Mouse (Mus musculus): ENCODE results near the gene Hlx. TPM values are rescaled to one million over a fixed set of nuclear protein-coding genes. Genes with fewer than 3 reads are reported as not detected.

Hlx gene
- 9.5 and 13.8 TPM in 2 replicates for polyA plus RNA-seq (2015; fragmentation: Nextera tagmentation; extraction: Ambion mirVana)

DNA sequence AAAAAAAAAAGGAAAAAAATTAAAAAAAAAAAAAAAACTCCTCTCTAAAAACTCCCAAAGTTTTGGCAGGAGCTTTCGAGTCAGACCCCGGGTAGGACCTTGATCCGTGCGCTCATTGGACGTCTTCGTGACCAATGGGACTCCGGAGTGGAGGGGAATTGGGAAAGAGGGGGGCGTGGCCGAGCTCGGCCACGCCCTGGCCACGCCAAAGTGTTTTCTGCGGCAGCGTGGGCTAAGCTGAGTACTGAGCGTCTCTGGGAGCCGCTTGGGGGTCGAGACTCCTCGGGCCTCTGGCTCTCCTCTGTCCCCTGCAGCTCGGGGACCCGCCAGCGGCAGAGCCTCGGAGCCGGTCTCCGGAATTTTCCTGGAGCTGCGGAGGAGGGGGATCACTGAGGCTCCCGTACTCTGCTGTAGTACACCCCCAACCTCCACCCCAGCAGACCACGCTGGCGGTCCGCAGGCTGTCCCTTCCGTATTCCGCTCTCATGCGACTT lies at the start of gene Hlx:
Gene Hlx (minus strand): TSS at position 64 of the 494 bp plus-strand sequence.
- no peaks in the 10 kb centered on the region for H3K36me3 ChIP-seq (ENCODE audit: control insufficient read depth, insufficient read depth)
- H3K9me3 ChIP-seq (replicated peaks; ENCODE audit: control insufficient read depth, low read length) = no peaks in the 10 kb centered on the region
- peak within 1 kb of the TSS; percentile 79 for H3K27ac ChIP-seq (ENCODE audit: low read length)
- peak within 1 kb of the TSS; percentile 63 for H3K4me3 ChIP-seq (ENCODE audit: low read length)
- H3K27me3 ChIP-seq (ENCODE audit: control insufficient read depth, insufficient read depth, low read length) = peaks cover 54% of the 10 kb centered on the region
- ATAC-seq (replicated peaks; ENCODE audit: extremely low read depth, insufficient read depth, low FRiP score) = peak; percentile 88
- peak within 1 kb of the TSS; percentile 79 for H3K4me2 ChIP-seq (ENCODE audit: low read depth, low read length)
- peak within 1 kb of the TSS; percentile 71 for H3K9ac ChIP-seq (ENCODE audit: low read length)
- WGBS = under 1% methylated on average over 32 of the region's 32 CpGs
- peaks cover 8% of the 10 kb centered on the region for H3K4me1 ChIP-seq (ENCODE audit: control insufficient read depth, insufficient read depth, low read length)

- Histone ChIP-seq H3K4me3 (ENCODE audit: low read length) (no peak overlapping the region), H3K9ac (ENCODE audit: low read length) (no peak overlapping the region), H3K4me2 (ENCODE audit: low read depth, low read length) (no peak overlapping the region), H3K9me3 (replicated peaks; ENCODE audit: control insufficient read depth, low read length) (no peaks in the 10 kb centered on the region), H3K36me3 (ENCODE audit: control insufficient read depth, insufficient read depth) (no peaks in the 10 kb centered on the region), H3K4me1 (ENCODE audit: control insufficient read depth, insufficient read depth, low read length) (no peaks in the 10 kb centered on the region), H3K27ac (ENCODE audit: low read length) (no peak overlapping the region), H3K27me3 (ENCODE audit: control insufficient read depth, insufficient read depth, low read length) (no peaks in the 10 kb centered on the region)
- WGBS = 38% methylated on average over 14 of the region's 14 CpGs
- no peak for ATAC-seq (replicated peaks; ENCODE audit: extremely low read depth, insufficient read depth, low FRiP score)
These were observed 49.7 kb upstream of the Hlx start for GRCm38 (mm10) chr1:184782161-184782513.

DNA sequence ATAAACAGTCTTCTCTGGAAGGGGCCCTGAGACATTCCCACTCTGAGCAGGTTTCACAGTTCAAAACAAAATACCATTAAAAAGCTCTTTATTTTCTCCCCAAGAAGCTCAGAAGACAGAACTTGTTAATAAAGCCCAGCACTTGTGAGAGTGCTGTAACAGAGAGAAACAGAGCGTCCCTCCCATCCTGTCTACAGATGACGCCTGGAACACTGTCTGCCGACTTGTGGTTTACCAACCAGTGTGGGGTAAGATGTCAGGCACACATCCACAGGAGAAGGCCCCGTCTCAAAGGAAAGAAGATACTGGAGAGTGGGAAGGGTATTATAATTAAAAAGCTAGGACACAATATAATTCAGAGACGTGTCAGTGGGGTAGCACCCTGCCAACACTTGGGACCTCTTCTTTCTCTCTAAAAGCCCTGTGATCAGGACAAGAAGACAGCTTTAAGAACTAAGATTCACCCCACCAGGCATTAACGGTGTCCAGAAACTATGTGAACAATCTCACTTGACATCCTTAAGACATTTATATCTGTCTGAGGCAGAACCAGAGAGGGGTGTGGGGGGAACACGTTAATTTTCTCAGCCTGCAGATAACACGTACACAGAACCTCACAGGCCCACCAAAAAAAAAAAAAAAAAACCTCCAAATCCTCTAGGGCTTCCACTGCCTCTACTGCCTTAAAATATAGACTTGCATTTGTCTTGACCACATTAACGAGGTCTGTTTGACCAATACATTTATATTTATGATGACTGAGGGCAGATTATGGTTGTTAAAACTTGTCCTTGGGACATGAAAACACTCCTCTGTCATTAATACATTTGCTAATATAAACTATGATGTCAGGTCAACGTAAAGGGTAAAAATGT lies 49.1 kb upstream of the Hlx start:
- Histone ChIP-seq H3K4me3 (ENCODE audit: low read length) (no peak overlapping the region), H3K4me2 (ENCODE audit: low read depth, low read length) (no peak overlapping the region), H3K4me1 (ENCODE audit: control insufficient read depth, insufficient read depth, low read length) (no peaks in the 10 kb centered on the region), H3K9me3 (replicated peaks; ENCODE audit: control insufficient read depth, low read length) (no peaks in the 10 kb centered on the region), H3K36me3 (ENCODE audit: control insufficient read depth, insufficient read depth) (no peaks in the 10 kb centered on the region), H3K27me3 (ENCODE audit: control insufficient read depth, insufficient read depth, low read length) (no peaks in the 10 kb centered on the region), H3K9ac (ENCODE audit: low read length) (no peak overlapping the region), H3K27ac (ENCODE audit: low read length) (no peak overlapping the region)
- WGBS = 58% methylated on average over 10 of the region's 10 CpGs
- ATAC-seq (replicated peaks; ENCODE audit: extremely low read depth, insufficient read depth, low FRiP score) = no peak

DNA sequence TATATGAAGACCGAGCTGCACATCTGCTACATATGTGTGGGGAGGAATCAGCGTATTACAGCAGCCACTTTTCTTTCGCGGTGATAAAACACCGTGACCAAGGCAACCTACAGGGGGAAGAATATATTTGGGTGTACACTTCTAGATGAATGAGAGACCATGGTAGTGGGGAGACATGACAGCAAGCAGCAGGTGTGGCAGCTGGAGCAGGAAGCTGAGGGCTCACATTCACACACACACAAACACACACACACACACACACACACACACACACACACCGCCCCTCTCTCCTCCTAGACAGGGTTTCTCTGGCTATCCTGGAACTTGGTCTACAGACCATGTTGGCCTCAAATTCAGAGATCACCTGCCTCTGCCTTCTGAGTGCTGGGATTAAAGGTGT lies 45.7 kb upstream of the Hlx start:
- no peak overlapping the region for H3K27ac ChIP-seq (ENCODE audit: low read length)
- H3K9me3 ChIP-seq (replicated peaks; ENCODE audit: control insufficient read depth, low read length) = no peaks in the 10 kb centered on the region
- H3K36me3 ChIP-seq (ENCODE audit: control insufficient read depth, insufficient read depth) = no peaks in the 10 kb centered on the region
- H3K4me1 ChIP-seq (ENCODE audit: control insufficient read depth, insufficient read depth, low read length) = no peaks in the 10 kb centered on the region
- no peak overlapping the region for H3K4me3 ChIP-seq (ENCODE audit: low read length)
- 85% methylated on average over 6 of the region's 6 CpGs for WGBS
- no peak overlapping the region for H3K4me2 ChIP-seq (ENCODE audit: low read depth, low read length)
- H3K27me3 ChIP-seq (ENCODE audit: control insufficient read depth, insufficient read depth, low read length) = no peaks in the 10 kb centered on the region
- no peak for ATAC-seq (replicated peaks; ENCODE audit: extremely low read depth, insufficient read depth, low FRiP score)
- no peak overlapping the region for H3K9ac ChIP-seq (ENCODE audit: low read length)

- Histone ChIP-seq H3K4me3 (ENCODE audit: low read length) (no peak overlapping the region), H3K4me2 (ENCODE audit: low read depth, low read length) (no peak overlapping the region), H3K4me1 (ENCODE audit: control insufficient read depth, insufficient read depth, low read length) (no peaks in the 10 kb centered on the region), H3K27ac (ENCODE audit: low read length) (no peak overlapping the region), H3K36me3 (ENCODE audit: control insufficient read depth, insufficient read depth) (no peaks in the 10 kb centered on the region), H3K27me3 (ENCODE audit: control insufficient read depth, insufficient read depth, low read length) (no peaks in the 10 kb centered on the region), H3K9me3 (replicated peaks; ENCODE audit: control insufficient read depth, low read length) (no peaks in the 10 kb centered on the region), H3K9ac (ENCODE audit: low read length) (no peak overlapping the region)
- ATAC-seq (replicated peaks; ENCODE audit: extremely low read depth, insufficient read depth, low FRiP score) = no peak
- WGBS = 31% methylated on average over 22 of the region's 22 CpGs
These were observed 44.8 kb upstream of the Hlx start for GRCm38 (mm10) chr1:184777061-184777795.

- Histone ChIP-seq H3K27ac (ENCODE audit: low read length) (no peak overlapping the region), H3K4me2 (ENCODE audit: low read depth, low read length) (no peak overlapping the region), H3K9me3 (replicated peaks; ENCODE audit: control insufficient read depth, low read length) (no peaks in the 10 kb centered on the region), H3K27me3 (ENCODE audit: control insufficient read depth, insufficient read depth, low read length) (no peaks in the 10 kb centered on the region), H3K4me1 (ENCODE audit: control insufficient read depth, insufficient read depth, low read length) (peaks cover 14% of the 10 kb centered on the region), H3K4me3 (ENCODE audit: low read length) (no peak overlapping the region), H3K36me3 (ENCODE audit: control insufficient read depth, insufficient read depth) (no peaks in the 10 kb centered on the region), H3K9ac (ENCODE audit: low read length) (no peak overlapping the region)
- WGBS = 60% methylated on average over 9 of the region's 9 CpGs
- ATAC-seq (replicated peaks; ENCODE audit: extremely low read depth, insufficient read depth, low FRiP score) = no peak
These were observed 42.9 kb upstream of the Hlx start for GRCm38 (mm10) chr1:184775289-184775688.

DNA sequence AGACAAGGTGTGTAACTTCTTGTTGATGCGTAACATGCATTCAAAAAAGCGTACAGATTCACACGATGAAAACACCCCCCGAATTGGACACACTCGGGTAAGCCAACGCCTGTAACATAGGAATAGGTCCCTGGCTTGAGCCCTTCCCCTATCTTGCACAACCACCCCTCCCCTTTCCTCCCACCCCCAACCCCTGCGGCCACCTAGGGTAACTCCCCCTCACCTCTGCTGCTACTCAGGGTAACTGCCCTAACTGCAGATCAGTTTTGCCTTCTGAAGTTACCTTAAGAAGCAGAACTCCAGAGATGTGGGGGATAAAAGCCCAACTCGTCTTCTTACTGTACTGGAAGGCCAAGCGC lies 39.5 kb upstream of the Hlx start:
- ATAC-seq (replicated peaks; ENCODE audit: extremely low read depth, insufficient read depth, low FRiP score) = no peak

DNA sequence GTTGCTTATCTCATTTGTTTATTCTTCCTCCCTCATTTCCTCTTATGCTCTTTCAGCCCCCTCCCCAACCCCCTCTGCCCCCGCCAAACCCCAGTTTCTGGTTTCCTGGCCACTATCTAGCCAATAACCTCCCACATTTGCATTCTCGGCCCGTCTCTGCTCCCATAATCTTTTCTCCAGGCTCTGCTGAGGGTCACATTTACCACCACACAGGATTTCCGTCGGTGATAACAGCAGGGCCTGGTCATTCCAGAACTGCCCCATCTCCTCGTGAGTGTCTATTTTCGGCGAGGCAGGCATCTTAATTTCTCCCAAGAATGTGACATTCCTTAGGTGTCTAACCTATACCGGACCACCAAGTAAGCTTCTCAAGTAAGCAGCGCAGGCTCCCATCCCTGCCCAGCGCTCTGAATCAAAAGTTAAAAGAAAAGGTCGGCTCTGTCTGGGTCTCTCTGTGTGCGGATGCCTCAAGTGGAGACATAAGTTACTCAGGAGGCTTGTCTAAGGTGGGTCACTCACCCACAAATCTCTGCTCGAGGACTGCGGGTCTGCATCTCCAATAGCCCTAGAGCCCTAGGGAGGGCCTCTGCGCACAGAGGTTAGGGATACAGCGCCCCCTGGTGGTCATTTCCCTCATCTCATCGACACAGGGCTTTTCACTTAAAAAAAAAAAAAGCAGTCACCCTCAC lies 38.9 kb upstream of the Hlx start:
- Histone ChIP-seq H3K4me3 (ENCODE audit: low read length) (peak overlapping the region; percentile 27; the same call in 1 of the 2 replicates), H3K4me1 (ENCODE audit: control insufficient read depth, insufficient read depth, low read length) (peaks cover 14% of the 10 kb centered on the region), H3K9me3 (replicated peaks; ENCODE audit: control insufficient read depth, low read length) (no peaks in the 10 kb centered on the region; the same call in 1 of the 2 replicates), H3K36me3 (ENCODE audit: control insufficient read depth, insufficient read depth) (no peaks in the 10 kb centered on the region), H3K27me3 (ENCODE audit: control insufficient read depth, insufficient read depth, low read length) (no peaks in the 10 kb centered on the region), H3K27ac (ENCODE audit: low read length) (peak overlapping the region; percentile 72), H3K4me2 (ENCODE audit: low read depth, low read length) (peak overlapping the region; percentile 62), H3K9ac (ENCODE audit: low read length) (peak overlapping the region; percentile 49)
- WGBS = 7% methylated on average over 18 of the region's 18 CpGs
- peak; percentile 63; the same call in 1 of the 2 replicates for ATAC-seq (replicated peaks; ENCODE audit: extremely low read depth, insufficient read depth, low FRiP score)

More for the DNA sequence above, 39.5 kb upstream of the Hlx start:
- H3K36me3 ChIP-seq (ENCODE audit: control insufficient read depth, insufficient read depth) = no peaks in the 10 kb centered on the region
- no peaks in the 10 kb centered on the region; the same call in 1 of the 2 replicates for H3K9me3 ChIP-seq (replicated peaks; ENCODE audit: control insufficient read depth, low read length)
- H3K27me3 ChIP-seq (ENCODE audit: control insufficient read depth, insufficient read depth, low read length) = no peaks in the 10 kb centered on the region
- H3K4me3 ChIP-seq (ENCODE audit: low read length) = 0 out of 2 replicates have a peak overlapping the region, but pooled peaks have one; percentile 27
- no peak overlapping the region for H3K9ac ChIP-seq (ENCODE audit: low read length)
- H3K4me1 ChIP-seq (ENCODE audit: control insufficient read depth, insufficient read depth, low read length) = peaks cover 14% of the 10 kb centered on the region
- no peak overlapping the region for H3K27ac ChIP-seq (ENCODE audit: low read length)
- H3K4me2 ChIP-seq (ENCODE audit: low read depth, low read length) = peak overlapping the region; percentile 62
- 9% methylated on average over 9 of the region's 9 CpGs for WGBS

All from heart, embryonic 16.5 days (tissue).